Mouse (Mus musculus) erythroblast, embryonic 14.5 days (primary cell): ENCODE measurements at regions not wholly inside any gene's neighbourhood (a gene's known extent, or its start where the extent isn't known, plus 50 kb on each side); places are given as distances from the start of the nearest gene placed in this dataset.

Experiments used
- GATA1 ChIP-seq: IDR thresholded peaks from 2 replicates; pipeline ENCODE4 v1.6.1; 2012; ENCODE audit warnings: low read length, inconsistent platforms, mixed read lengths
- TAL1 ChIP-seq: IDR thresholded peaks from 3 replicates; pipeline ENCODE4 v1.6.1; 2012; ENCODE audit warnings: low read length, inconsistent platforms, mixed read lengths

DNA sequence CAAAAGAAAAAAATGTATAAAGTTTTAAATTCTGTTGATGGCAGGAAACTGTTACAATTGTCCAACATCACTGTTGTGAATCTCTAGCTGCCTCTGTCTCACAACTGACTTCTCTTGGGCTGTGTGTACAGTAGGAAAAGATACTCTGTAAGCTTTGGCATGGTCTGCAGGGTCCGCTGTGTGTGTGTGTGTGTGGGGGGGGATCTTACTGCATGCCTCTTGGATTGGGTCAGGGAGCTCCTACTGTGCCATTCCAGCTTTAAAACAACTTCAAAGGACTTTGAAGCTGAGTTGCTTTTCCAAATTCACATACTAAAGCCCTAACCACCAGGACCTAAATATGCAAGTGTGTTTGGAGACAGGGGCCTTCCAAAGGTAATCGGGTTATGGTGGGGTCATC, 163.7 kb downstream of the Kit start:
- TF ChIP-seq GATA1 (no peak), TAL1 (no peak)
